Mouse (Mus musculus) liver, postnatal 0 days (tissue): Measurements from ENCODE around the gene Abcd2. TPM values are rescaled to one million over a fixed set of nuclear protein-coding genes. Genes with fewer than 3 reads are reported as not detected.

Source experiments
- ATAC-seq: fragments of 200-750 bp; cut with Nextera tagmentation; 2 replicates; pipeline ENCODE4 v1.8.0; 2017; ENCODE audit warnings: mild to moderate bottlenecking, moderate library complexity
- DNase-seq: peaks from one replicate; pipeline ENCODE4 v3.0.0-alpha.2; 2016
- H3K27ac ChIP-seq: fragments of 300-500 bp; sonication (generic); 2 replicates; pipeline ENCODE4 v1.5.1; 2014; ENCODE audit warnings: antibody characterized with exemption, moderate library complexity, mild to moderate bottlenecking, low read depth
- H3K27me3 ChIP-seq: fragments of 300-500 bp; sonication (generic); 2 replicates; pipeline ENCODE4 v1.6.1; 2014; ENCODE audit warnings: low read length, control low read depth, mixed read lengths; ENCODE audit not compliant: insufficient read depth
- H3K36me3 ChIP-seq: fragments of 300-500 bp; sonication (generic); replicated peaks from 2 replicates; pipeline ENCODE4 v1.6.1; 2014; ENCODE audit warnings: mild to moderate bottlenecking, control low read depth, low read length, moderate library complexity, mixed read lengths; ENCODE audit not compliant: insufficient read depth
- H3K4me1 ChIP-seq: fragments of 300-500 bp; sonication (generic); 2 replicates; pipeline ENCODE4 v1.6.1; 2014; ENCODE audit warnings: antibody characterized with exemption, mild to moderate bottlenecking, control low read depth; ENCODE audit not compliant: insufficient read depth
- H3K4me2 ChIP-seq: fragments of 300-500 bp; sonication (generic); 2 replicates; pipeline ENCODE4 v1.6.1; 2014; ENCODE audit warnings: low read depth, mild to moderate bottlenecking, low read length, moderate library complexity, mixed read lengths
- H3K4me3 ChIP-seq: fragments of 300-500 bp; sonication (generic); 2 replicates; pipeline ENCODE4 v1.5.1; 2014; ENCODE audit warnings: low read depth, low read length
- H3K9ac ChIP-seq: fragments of 300-500 bp; sonication (generic); replicated peaks from 2 replicates; pipeline ENCODE4 v1.6.1; 2014; ENCODE audit warnings: mild to moderate bottlenecking, moderate library complexity
- H3K9me3 ChIP-seq: fragments of 300-500 bp; sonication (generic); 2 replicates; pipeline ENCODE4 v1.6.1; 2016; ENCODE audit warnings: mild to moderate bottlenecking, control low read depth, low read length, mixed read lengths
- CTCF ChIP-seq: sonication (generic); IDR thresholded peaks from 2 replicates; pipeline ENCODE4 v1.5.1; 2016; ENCODE audit warnings: antibody characterized with exemption, low read depth
- EP300 ChIP-seq: IDR thresholded peaks from 2 replicates; pipeline ENCODE4 v1.6.1; 2016; ENCODE audit warnings: antibody characterized with exemption, low read depth, mild to moderate bottlenecking
- WGBS: fragments of 180-500 bp; shearing (Covaris S2); extraction: QIAGEN DNeasy Blood & Tissue Kit; methylation state at CpG from one replicate; pipeline ENCODE4 v1.1.7; 2014; ENCODE audit not compliant: insufficient replicate concordance; 5-methylcytosine and 5-hydroxymethylcytosine counted together
- polyA plus RNA-seq: library from polyadenylated mRNA; unstranded; fragments of >200 nt; fragmentation: Nextera tagmentation; extraction: Ambion mirVana; gene quantifications from 2 replicates; pipeline ENCODE4 v1.2.1, GENCODE M21; 2015

Abcd2 gene
- polyA plus RNA-seq, 1 experiment from 2014 or later = 55.2 TPM

- no peaks in the 10 kb centered on the region for H3K36me3 ChIP-seq
- no peaks in the 10 kb centered on the region for H3K27me3 ChIP-seq
- H3K4me3 ChIP-seq = no peak overlapping the region
- no peaks in the 10 kb centered on the region for H3K4me1 ChIP-seq
- H3K9me3 ChIP-seq = no peaks in the 10 kb centered on the region
- H3K4me2 ChIP-seq = no peak overlapping the region
- no peak overlapping the region for H3K27ac ChIP-seq
- WGBS = 83% methylated on average over 6 of the region's 6 CpGs
- no peak for DNase-seq
- ATAC-seq = no peak
- no peak for TF ChIP-seq CTCF
- no peak for TF ChIP-seq EP300
- no peak overlapping the region for H3K9ac ChIP-seq
Observed at GRCm38 (mm10) chr15:91096606-91097005, 95.0 kb downstream of the Abcd2 start.

Other genes with a start within 250 kb of the Abcd2 start
- gene Kif21a, start 141.9 kb downstream of the Abcd2 start, polyA plus RNA-seq = 5.2 TPM in 2 replicates
- gene CN725425, start 7.7 kb upstream of the Abcd2 start, polyA plus RNA-seq = 0.07 TPM in 1 of 2 replicates, not detected in the other